Mouse (Mus musculus) testis, adult 2 months (tissue): Measurements from ENCODE around the gene Pla2g10.

ENCODE experiments used
- CTCF ChIP-seq: fragments of 200-500 bp; IDR thresholded peaks from 2 replicates; pipeline ENCODE4 v1.5.1; 2012; ENCODE audit warnings: low read depth, mild to moderate bottlenecking, inconsistent platforms, low read length, moderate library complexity; ENCODE audit not compliant: control insufficient read depth, insufficient read depth, insufficient replicate concordance
- POLR2A ChIP-seq: fragments of 200-500 bp; IDR thresholded peaks from 2 replicates; pipeline ENCODE4 v1.6.1; 2012; ENCODE audit warnings: low read depth, mild to moderate bottlenecking, inconsistent platforms, low read length, moderate library complexity; ENCODE audit not compliant: control insufficient read depth

- TF ChIP-seq POLR2A = no peak
- TF ChIP-seq CTCF = no peak
These were observed 28.6 kb downstream of the Pla2g10 start for GRCm38 (mm10) chr16:13702184-13702583.
